In the genomic region with DNA sequence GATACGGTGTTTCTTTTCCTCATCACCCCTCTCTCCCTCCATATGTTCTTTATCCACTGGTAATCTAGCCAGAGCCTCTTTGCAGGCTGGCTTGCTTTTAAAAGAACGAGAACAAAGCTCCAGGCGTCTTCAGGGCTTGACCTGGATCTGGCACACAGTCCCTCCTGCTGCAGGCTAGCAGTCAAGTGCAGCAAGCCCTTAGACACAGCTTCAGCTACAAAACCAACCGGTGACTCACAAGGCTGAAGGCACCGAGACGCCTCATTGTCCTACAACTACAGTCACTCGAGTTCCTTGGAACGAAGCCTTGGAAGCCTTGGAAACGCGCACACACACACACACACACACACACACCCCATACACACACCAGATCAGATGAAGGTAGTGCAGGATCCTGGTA, we compare ENCODE assay signal across 19 mouse cellular contexts. TPM values are rescaled to one million over a fixed set of nuclear protein-coding genes. Genes with fewer than 3 reads are reported as not detected.
DNase-seq lines count a peak whose midpoint lies in the region; ATAC-seq and TF ChIP-seq lines count a peak whose summit lies in the region.
"Had no signal": no experiment of that assay in that cellular context is flagged by ENCODE, and none has a peak within 500 bp of the region (broad histone marks: within the 10 kb centered on the region; RNA-seq: fewer than 3 reads in every experiment).

No protein-coding gene starts in this region.

- no peak overlapping the region for H3K4me2 ChIP-seq in midbrain, embryonic 14.5 days (ENCODE audit: low read length)
- no peak overlapping the region for H3K4me2 ChIP-seq in midbrain, embryonic 16.5 days (ENCODE audit: low read length)
- H3K4me2 ChIP-seq in midbrain, postnatal 0 days (ENCODE audit: low read depth, low read length, poor library complexity, severe bottlenecking): no peak overlapping the region
- H3K4me2 ChIP-seq: lung, embryonic 14.5 days had no signal

- no peaks in the 10 kb centered on the region for H3K9me3 ChIP-seq in midbrain, embryonic 14.5 days (ENCODE audit: control insufficient read depth, low read length)
- H3K9me3 ChIP-seq in midbrain, embryonic 16.5 days (replicated peaks; ENCODE audit: control insufficient read depth, low read length, poor library complexity, severe bottlenecking): no peaks in the 10 kb centered on the region
- H3K9me3 ChIP-seq in midbrain, postnatal 0 days (ENCODE audit: low read length): no peaks in the 10 kb centered on the region

- TF ChIP-seq CTCF in midbrain, postnatal 0 days (IDR thresholded peaks at IDR 0.05): no peak

- no peak overlapping the region for H3K4me3 ChIP-seq in midbrain, embryonic 14.5 days (replicated peaks; ENCODE audit: low read depth, low read length)
- H3K4me3 ChIP-seq in midbrain, embryonic 16.5 days (ENCODE audit: low read depth, low read length): no peak overlapping the region
- H3K4me3 ChIP-seq in midbrain, postnatal 0 days (ENCODE audit: low read depth, low read length): no peak overlapping the region
- H3K4me3 ChIP-seq: heart, adult 2 months; left cerebral cortex, adult 2 months had no signal

- no peak overlapping the region for H3K27ac ChIP-seq in midbrain, embryonic 14.5 days (replicated peaks; ENCODE audit: low read depth, low read length)
- no peak overlapping the region for H3K27ac ChIP-seq in midbrain, embryonic 16.5 days (ENCODE audit: low read length)
- no peak overlapping the region for H3K27ac ChIP-seq in midbrain, postnatal 0 days (ENCODE audit: low read depth, low read length)
- H3K27ac ChIP-seq: heart, adult 2 months; left cerebral cortex, adult 2 months had no signal

- H3K27me3 ChIP-seq in midbrain, embryonic 14.5 days (ENCODE audit: control insufficient read depth, insufficient read depth, low read length): no peaks in the 10 kb centered on the region
- no peaks in the 10 kb centered on the region for H3K27me3 ChIP-seq in midbrain, embryonic 16.5 days (ENCODE audit: control insufficient read depth, insufficient read depth, low read depth, low read length)
- H3K27me3 ChIP-seq in midbrain, postnatal 0 days (ENCODE audit: insufficient read depth, low read length): no peaks in the 10 kb centered on the region

- H3K36me3 ChIP-seq in midbrain, embryonic 14.5 days (ENCODE audit: control insufficient read depth, insufficient read depth, low read length): no peaks in the 10 kb centered on the region
- no peaks in the 10 kb centered on the region for H3K36me3 ChIP-seq in midbrain, embryonic 16.5 days (ENCODE audit: control insufficient read depth, insufficient read depth, low read length)
- H3K36me3 ChIP-seq in midbrain, postnatal 0 days (ENCODE audit: insufficient read depth, low read length): no peaks in the 10 kb centered on the region

- DNase-seq in cerebellum, postnatal 4 days (ENCODE audit: low spot score in 2 of 2): no peak
- peak; percentile 23 for DNase-seq in midbrain, embryonic 14.5 days
- DNase-seq in cerebellum, adult 9-10 months: peak; percentile 64
- peak; percentile 58 for DNase-seq in midbrain, postnatal 0 days (ENCODE audit: low spot score)
- no peak for DNase-seq in heart, adult 18-20 months
- DNase-seq in heart, adult 11 months: no peak
- DNase-seq: heart, adult 2 months; heart, postnatal 10 days; kidney, postnatal 36 days; liver; lung, embryonic 14.5 days had no signal

- H3K4me1 ChIP-seq in midbrain, embryonic 14.5 days (ENCODE audit: control insufficient read depth, insufficient read depth, low read length): no peaks in the 10 kb centered on the region
- H3K4me1 ChIP-seq in midbrain, embryonic 16.5 days (ENCODE audit: control insufficient read depth, insufficient read depth, low read length): peaks cover 1% of the 10 kb centered on the region
- H3K4me1 ChIP-seq in midbrain, postnatal 0 days (ENCODE audit: insufficient read depth, low read length): peaks cover under 1% of the 10 kb centered on the region; the same call in 1 of the 2 replicates

- peak; percentile 36; the same call in 1 of the 2 replicates for ATAC-seq in cerebellum, adult (ENCODE audit: insufficient number of reproducible peaks, low FRiP score, low TSS enrichment)
- no peak for ATAC-seq in midbrain, embryonic 14.5 days (ENCODE audit: low FRiP score, low TSS enrichment)
- ATAC-seq in midbrain, embryonic 16.5 days: no peak
- no peak for ATAC-seq in midbrain, postnatal 0 days (ENCODE audit: low FRiP score)
- ATAC-seq: intestine, embryonic 16.5 days had no signal

- no peak overlapping the region for H3K9ac ChIP-seq in midbrain, embryonic 14.5 days (replicated peaks; ENCODE audit: low read length)
- H3K9ac ChIP-seq in midbrain, embryonic 16.5 days (ENCODE audit: low read depth, low read length): no peak overlapping the region
- no peak overlapping the region for H3K9ac ChIP-seq in midbrain, postnatal 0 days (replicated peaks; ENCODE audit: low read length, poor library complexity, severe bottlenecking)
- H3K9ac ChIP-seq: lung, embryonic 14.5 days had no signal

- WGBS in midbrain, embryonic 14.5 days: 57% methylated on average over 10 of the region's 10 CpGs
- WGBS in midbrain, embryonic 16.5 days: 47% methylated on average over 10 of the region's 10 CpGs
- 51% methylated on average over 10 of the region's 10 CpGs for WGBS in midbrain, postnatal 0 days

RNA-seq across cellular contexts. Expression of gene Tuba1b, which starts 6.5 kb away (rescaled TPM):
- polyA plus RNA-seq in midbrain, embryonic 14.5 days (2014; fragmentation: Nextera tagmentation; extraction: Ambion mirVana): 1,095 and 1,120 TPM in 2 replicates
- polyA plus RNA-seq in midbrain, embryonic 16.5 days (2015; fragmentation: Nextera tagmentation; extraction: Ambion mirVana): 1,165 and 1,361 TPM in 2 replicates
- 2,522 and 3,264 TPM in 2 replicates for total RNA-seq in midbrain, postnatal 0 days (2014; rRNA removed)
- polyA plus RNA-seq in midbrain, postnatal 0 days (2015; fragmentation: Nextera tagmentation; extraction: Ambion mirVana): 1,582 and 1,796 TPM in 2 replicates
- 100 to 1,000 TPM; 138 to 153 TPM for total RNA-seq in heart, adult 18-20 months (2021)

RNA-seq across cellular contexts. Expression of gene Gm49450, which starts 12.5 kb away (rescaled TPM):
- polyA plus RNA-seq in midbrain, embryonic 14.5 days (2014; fragmentation: Nextera tagmentation; extraction: Ambion mirVana): not detected in 2 replicates
- not detected in 2 replicates for polyA plus RNA-seq in midbrain, embryonic 16.5 days (2015; fragmentation: Nextera tagmentation; extraction: Ambion mirVana)
- total RNA-seq in midbrain, postnatal 0 days (2014; rRNA removed): 1,797 and 2,945 TPM in 2 replicates
- polyA plus RNA-seq in midbrain, postnatal 0 days (2015; fragmentation: Nextera tagmentation; extraction: Ambion mirVana): not detected in 2 replicates
- not detected for total RNA-seq in heart, adult 18-20 months (2021)
- total RNA-seq: ES-E14; heart, adult 2 months; heart, postnatal 10 days; left cerebral cortex, adult 2 months had no signal
- polyA plus RNA-seq: intestine, embryonic 16.5 days; lung, embryonic 14.5 days; neural tube, embryonic 11.5 days had no signal

RNA-seq across cellular contexts. Expression of gene Tuba1a, which starts 12.7 kb away (rescaled TPM):
- polyA plus RNA-seq in midbrain, embryonic 14.5 days (2014; fragmentation: Nextera tagmentation; extraction: Ambion mirVana): 17,220 and 18,751 TPM in 2 replicates
- 17,735 and 17,910 TPM in 2 replicates for polyA plus RNA-seq in midbrain, embryonic 16.5 days (2015; fragmentation: Nextera tagmentation; extraction: Ambion mirVana)
- total RNA-seq in midbrain, postnatal 0 days (2014; rRNA removed): 17,447 and 20,461 TPM in 2 replicates
- 15,641 and 16,823 TPM in 2 replicates for polyA plus RNA-seq in midbrain, postnatal 0 days (2015; fragmentation: Nextera tagmentation; extraction: Ambion mirVana)
- total RNA-seq in heart, adult 18-20 months (2021): 10 to 100 TPM; 63.6 to 78.8 TPM

RNA-seq across cellular contexts. Expression of gene Lmbr1l, which starts 22.8 kb away (rescaled TPM):
- 11.2 and 19.4 TPM in 2 replicates for polyA plus RNA-seq in midbrain, embryonic 14.5 days (2014; fragmentation: Nextera tagmentation; extraction: Ambion mirVana)
- polyA plus RNA-seq in midbrain, embryonic 16.5 days (2015; fragmentation: Nextera tagmentation; extraction: Ambion mirVana): 27.9 and 33.5 TPM in 2 replicates
- 46.0 and 56.9 TPM in 2 replicates for total RNA-seq in midbrain, postnatal 0 days (2014; rRNA removed)
- 19.6 and 21.7 TPM in 2 replicates for polyA plus RNA-seq in midbrain, postnatal 0 days (2015; fragmentation: Nextera tagmentation; extraction: Ambion mirVana)
- total RNA-seq in heart, adult 18-20 months (2021): 1 to 10 TPM; 7.4 to 9.8 TPM

RNA-seq across cellular contexts. Expression of gene Dhh, which starts 42.5 kb away (rescaled TPM):
- 0.36 and 0.57 TPM in 2 replicates for polyA plus RNA-seq in midbrain, embryonic 14.5 days (2014; fragmentation: Nextera tagmentation; extraction: Ambion mirVana)
- 0.36 and 0.39 TPM in 2 replicates for polyA plus RNA-seq in midbrain, embryonic 16.5 days (2015; fragmentation: Nextera tagmentation; extraction: Ambion mirVana)
- 0.38 and 0.71 TPM in 2 replicates for total RNA-seq in midbrain, postnatal 0 days (2014; rRNA removed)
- 0.18 and 0.22 TPM in 2 replicates for polyA plus RNA-seq in midbrain, postnatal 0 days (2015; fragmentation: Nextera tagmentation; extraction: Ambion mirVana)
- 1 to 10 TPM in 1 of 2 experiments, under 1 TPM in 1; 0.87 to 1.8 TPM for total RNA-seq in heart, adult 18-20 months (2021)
- total RNA-seq: common myeloid progenitor, adult 5-6 weeks; megakaryocyte, adult 5-6 weeks had no signal

Comparison
In these comparisons a context has a peak if more than half of its experiments do, and no peak if none do; other contexts are left out.
1. DNase-seq: peak in midbrain, embryonic 14.5 days (single experiment), cerebellum, adult 9-10 months (single experiment) and midbrain, postnatal 0 days (single experiment); none in cerebellum, postnatal 4 days (0 of 2), heart, adult 18-20 months (0 of 2) and heart, adult 11 months (single experiment).